11 mouse cellular contexts compared by ENCODE assay signal in the genomic region with DNA sequence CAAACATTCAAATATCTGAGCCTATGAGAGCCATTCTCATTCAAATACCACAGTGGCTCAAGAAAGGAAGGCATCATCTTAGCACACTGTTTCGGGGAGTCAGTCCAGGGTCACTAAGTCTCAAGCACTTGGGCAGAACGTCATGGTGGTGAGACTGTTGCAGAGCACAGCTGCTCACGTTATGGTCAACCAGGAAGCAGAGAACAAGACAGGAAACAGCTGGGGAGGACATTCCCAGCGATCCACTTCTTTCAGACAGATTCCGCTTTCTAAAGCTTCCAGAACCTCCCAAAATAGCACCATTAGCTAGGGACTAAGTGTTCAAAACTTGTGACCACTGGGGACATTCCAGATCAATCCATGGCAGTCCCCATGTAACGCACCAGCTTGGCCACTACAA.
"Had no signal": no experiment of that assay in that cellular context is flagged by ENCODE, and none has a peak within 500 bp of the region (broad histone marks: within the 10 kb centered on the region; RNA-seq: fewer than 3 reads in every experiment).

No protein-coding gene starts in this region.

- H3K36me3 ChIP-seq: limb, embryonic 13.5 days; midbrain, embryonic 12.5 days; neural tube, embryonic 15.5 days had no signal

- H3K4me3 ChIP-seq: limb, embryonic 13.5 days; megakaryocyte, embryonic 14.5 days; midbrain, embryonic 12.5 days; neural tube, embryonic 15.5 days had no signal

- H3K4me1 ChIP-seq: midbrain, embryonic 12.5 days; neural tube, embryonic 15.5 days had no signal

- H3K27me3 ChIP-seq: midbrain, embryonic 12.5 days; neural tube, embryonic 15.5 days had no signal

- H3K9ac ChIP-seq: limb, embryonic 13.5 days; liver, embryonic 14.5 days; midbrain, embryonic 12.5 days; neural tube, embryonic 15.5 days had no signal

- H3K9me3 ChIP-seq: limb, embryonic 13.5 days; midbrain, embryonic 12.5 days; neural tube, embryonic 15.5 days had no signal

- H3K4me2 ChIP-seq: limb, embryonic 13.5 days; midbrain, embryonic 12.5 days; neural tube, embryonic 15.5 days had no signal

- H3K27ac ChIP-seq: limb, embryonic 13.5 days; liver, embryonic 14.5 days; macrophage; midbrain, embryonic 12.5 days; neural tube, embryonic 15.5 days had no signal

- DNase-seq: kidney, adult 11 months; left cerebral cortex, postnatal 4 days; spleen, adult 18-20 months; thymus, adult 18-20 months; thymus, postnatal 14 days had no signal
